Mouse (Mus musculus) heart, postnatal 0 days (tissue): ENCODE results near the gene Tgoln1.

ENCODE experiments used
- CTCF ChIP-seq: IDR thresholded peaks from 2 replicates; pipeline ENCODE4 v1.5.1; 2016; ENCODE audit warnings: antibody characterized with exemption, control low read depth, low read depth
- EP300 ChIP-seq: IDR thresholded peaks from 2 replicates; pipeline ENCODE4 v1.6.1; 2016; ENCODE audit warnings: antibody characterized with exemption, low read depth

GRCm38 (mm10) chr6:72647383-72647820 is 30.6 kb upstream of the Tgoln1 start:
- TF ChIP-seq CTCF (peak; percentile 83), EP300 (no peak)
